Mouse (Mus musculus): ENCODE measurements around the gene Akna.

Gene Akna

GRCm38 (mm10) chr4:63409317-63409907, 6.3 kb upstream of the Akna start:
- no peak for DNase-seq

GRCm38 (mm10) chr4:63408649-63409048, 5.5 kb upstream of the Akna start:
- peak; percentile 26 to 35 for DNase-seq

GRCm38 (mm10) chr4:63408247-63408646, 5.1 kb upstream of the Akna start:
- DNase-seq: no peak

GRCm38 (mm10) chr4:63405683-63406082, 2.5 kb upstream of the Akna start:
- no peak for DNase-seq

GRCm38 (mm10) chr4:63405051-63405450, 1.9 kb upstream of the Akna start:
- DNase-seq: no peak

GRCm38 (mm10) chr4:63404205-63404604, 1.1 kb upstream of the Akna start:
- no peak for DNase-seq

- DNase-seq: no peak
Observed at GRCm38 (mm10) chr4:63402558-63402957, 596 bp downstream of the Akna start.

- DNase-seq: no peak
Observed at GRCm38 (mm10) chr4:63402056-63402455, 1.1 kb downstream of the Akna start.

GRCm38 (mm10) chr4:63401620-63402019, 1.5 kb downstream of the Akna start:
- DNase-seq: no peak

- no peak for DNase-seq
Observed at GRCm38 (mm10) chr4:63400541-63401306, 2.4 kb downstream of the Akna start.

- DNase-seq: no peak
Observed at GRCm38 (mm10) chr4:63399691-63400270, 3.4 kb downstream of the Akna start.

GRCm38 (mm10) chr4:63398854-63399609, 4.1 kb downstream of the Akna start:
- DNase-seq: no peak

- DNase-seq: no peak
Observed at GRCm38 (mm10) chr4:63397981-63398537, 5.1 kb downstream of the Akna start.

- no peak for DNase-seq
Observed at GRCm38 (mm10) chr4:63391322-63391721, 11.8 kb downstream of the Akna start.

- no peak for DNase-seq
Observed at GRCm38 (mm10) chr4:63389887-63390528, 13.1 kb downstream of the Akna start.

- no peak for DNase-seq
Observed at GRCm38 (mm10) chr4:63389121-63389886, 13.8 kb downstream of the Akna start.

- DNase-seq: no peak
Observed at GRCm38 (mm10) chr4:63388029-63388428, 15.1 kb downstream of the Akna start.

- DNase-seq: no peak
Observed at GRCm38 (mm10) chr4:63385784-63386183, 17.4 kb downstream of the Akna start.

- no peak for DNase-seq
Observed at GRCm38 (mm10) chr4:63385253-63385652, 17.9 kb downstream of the Akna start.

GRCm38 (mm10) chr4:63384262-63384661, 18.9 kb downstream of the Akna start:
- DNase-seq: no peak

- DNase-seq: no peak
Observed at GRCm38 (mm10) chr4:63383474-63383873, 19.7 kb downstream of the Akna start.
